Mouse (Mus musculus) urinary bladder, postnatal 14 days (tissue): ENCODE data around the gene Mpped2.

Experiments used
- DNase-seq: peaks from one replicate; pipeline ENCODE4 v3.0.0; 2021; ENCODE audit warnings: low spot score

The Mpped2 gene

DNA sequence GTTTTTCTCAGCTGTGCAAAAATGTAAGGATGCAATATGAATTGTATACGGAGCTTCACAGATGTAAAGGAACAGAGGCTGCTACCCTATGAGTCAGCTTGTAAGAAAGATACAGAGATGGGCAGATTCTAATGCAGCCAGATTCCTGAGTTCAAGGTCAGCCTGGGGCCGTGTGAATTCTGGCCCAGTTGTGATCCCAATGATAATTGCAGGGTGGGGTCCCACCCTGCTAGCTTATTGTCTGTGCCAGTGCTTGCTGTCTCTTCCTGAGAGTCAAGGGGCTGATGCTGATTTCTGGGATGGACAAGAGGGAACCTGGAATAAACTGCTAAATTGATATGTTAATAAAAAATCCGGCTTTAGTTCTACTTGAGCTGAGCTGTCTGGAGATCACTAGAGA, 122.8 kb downstream of the Mpped2 start:
- DNase-seq: no peak

DNA sequence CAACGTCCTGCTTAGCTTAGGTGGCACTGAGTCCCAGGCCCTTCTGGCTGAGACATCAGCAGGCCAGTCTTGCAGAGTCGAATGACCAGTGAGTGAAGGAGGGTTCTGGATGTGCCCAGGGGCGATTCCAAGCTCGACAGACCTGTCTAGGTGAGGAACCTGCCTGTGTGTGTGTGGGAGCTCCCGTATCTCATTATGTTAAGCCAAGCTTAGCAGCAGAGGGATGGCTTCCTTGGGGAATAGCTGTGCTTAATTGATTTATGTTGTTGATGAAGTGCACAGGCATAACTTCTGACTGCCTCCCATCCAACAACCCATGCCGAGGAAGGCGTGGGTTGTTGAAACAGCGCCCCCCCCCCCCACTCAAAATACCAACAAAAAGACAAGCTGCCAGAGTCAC, 128.2 kb downstream of the Mpped2 start:
- peak; percentile 16 for DNase-seq

DNA sequence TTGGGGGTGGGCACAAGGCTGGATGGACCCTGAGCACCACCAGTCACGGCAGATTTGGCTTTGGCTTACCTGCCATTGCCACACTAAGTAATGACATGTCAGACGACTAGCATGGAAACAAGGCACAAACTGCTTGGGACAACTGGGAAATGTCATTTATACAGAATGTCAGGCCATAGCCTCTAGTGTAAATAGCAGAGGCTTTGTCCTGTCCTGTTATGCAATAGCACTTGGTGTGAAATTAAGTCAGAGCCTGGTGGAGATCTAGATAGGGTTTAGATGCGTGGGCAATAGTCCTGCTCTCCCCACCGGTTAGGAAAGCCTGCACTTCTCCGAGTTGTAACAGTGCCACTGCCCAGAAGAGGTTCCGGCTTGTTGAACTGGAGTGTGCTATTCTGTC, 128.8 kb downstream of the Mpped2 start:
- DNase-seq: no peak

DNA sequence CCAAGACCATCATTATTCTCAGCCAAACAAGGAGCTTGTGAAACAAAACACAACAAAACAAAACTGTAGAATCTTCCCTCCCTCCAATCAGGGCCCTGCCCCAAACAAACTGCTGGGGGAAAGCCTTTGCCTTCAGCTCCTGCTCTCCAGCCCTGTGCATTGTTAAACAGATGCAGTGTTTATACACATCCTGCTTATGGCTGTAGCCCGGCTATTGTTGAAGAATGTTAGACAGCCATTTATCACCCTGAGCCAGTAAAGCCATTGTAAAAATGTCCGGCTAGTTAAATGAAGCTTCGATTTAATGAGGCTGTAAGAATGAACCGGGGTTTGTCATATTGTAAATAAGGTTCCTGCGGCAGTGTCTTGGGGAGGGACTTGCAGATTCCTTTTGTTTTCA, 129.5 kb downstream of the Mpped2 start:
- DNase-seq: no peak

DNA sequence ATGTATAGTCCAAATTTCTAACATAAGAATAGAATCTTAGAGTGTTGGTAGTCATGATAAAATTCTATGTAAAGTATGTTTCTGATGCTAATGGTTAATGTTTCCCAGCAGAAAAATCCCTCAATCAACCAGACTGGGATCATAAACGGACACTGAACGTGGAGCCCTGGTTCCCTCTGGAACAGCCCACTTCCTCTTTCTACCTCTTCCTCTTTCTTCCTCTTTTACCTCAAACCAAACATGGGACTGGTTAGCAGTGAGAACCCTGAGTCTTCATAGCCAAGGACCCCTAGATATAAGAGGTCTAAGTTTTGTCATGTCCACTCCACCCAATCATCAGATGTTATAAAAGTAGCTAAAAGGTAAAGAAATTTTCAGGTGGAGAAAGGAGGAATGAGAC, 132.4 kb downstream of the Mpped2 start:
- DNase-seq: no peak

DNA sequence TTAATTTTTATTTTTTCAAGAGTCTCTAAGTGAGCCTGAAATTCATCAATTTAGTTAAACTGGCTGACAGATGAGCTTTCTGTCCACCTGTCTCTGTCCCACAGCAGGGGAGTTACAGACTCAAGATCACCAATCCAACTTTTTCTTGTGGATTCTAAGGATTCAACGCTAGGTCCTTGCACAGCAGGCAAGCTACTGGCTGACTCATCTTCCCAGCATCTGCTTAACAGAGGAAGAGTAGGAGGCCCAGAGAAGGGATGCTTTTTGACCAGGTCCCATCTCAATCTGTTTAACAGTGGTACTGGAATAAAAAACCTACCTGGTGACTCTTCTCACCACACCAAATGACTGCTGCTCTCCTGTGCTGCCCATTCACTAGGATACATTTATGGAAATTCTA, 133.0 kb downstream of the Mpped2 start:
- DNase-seq: no peak

DNA sequence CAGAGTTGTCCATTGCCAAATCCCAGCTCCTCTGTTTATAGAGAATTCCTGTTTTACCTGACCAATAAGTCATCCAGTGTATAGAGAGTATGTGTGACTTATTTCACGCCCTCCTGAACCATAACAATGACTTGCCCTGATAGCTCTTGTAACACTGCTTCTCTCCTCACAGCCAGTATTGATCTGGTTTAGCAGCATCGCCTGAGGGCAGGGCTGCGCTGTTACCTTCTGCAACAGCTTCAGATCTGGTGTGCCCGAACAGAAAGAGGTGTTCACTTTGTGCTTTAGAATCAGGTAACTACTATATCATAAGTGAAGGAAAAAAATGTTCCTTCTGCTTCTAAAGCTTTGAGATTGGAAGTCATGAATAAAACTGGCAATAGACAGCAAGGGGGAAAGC, 133.7 kb downstream of the Mpped2 start:
- DNase-seq: no peak

DNA sequence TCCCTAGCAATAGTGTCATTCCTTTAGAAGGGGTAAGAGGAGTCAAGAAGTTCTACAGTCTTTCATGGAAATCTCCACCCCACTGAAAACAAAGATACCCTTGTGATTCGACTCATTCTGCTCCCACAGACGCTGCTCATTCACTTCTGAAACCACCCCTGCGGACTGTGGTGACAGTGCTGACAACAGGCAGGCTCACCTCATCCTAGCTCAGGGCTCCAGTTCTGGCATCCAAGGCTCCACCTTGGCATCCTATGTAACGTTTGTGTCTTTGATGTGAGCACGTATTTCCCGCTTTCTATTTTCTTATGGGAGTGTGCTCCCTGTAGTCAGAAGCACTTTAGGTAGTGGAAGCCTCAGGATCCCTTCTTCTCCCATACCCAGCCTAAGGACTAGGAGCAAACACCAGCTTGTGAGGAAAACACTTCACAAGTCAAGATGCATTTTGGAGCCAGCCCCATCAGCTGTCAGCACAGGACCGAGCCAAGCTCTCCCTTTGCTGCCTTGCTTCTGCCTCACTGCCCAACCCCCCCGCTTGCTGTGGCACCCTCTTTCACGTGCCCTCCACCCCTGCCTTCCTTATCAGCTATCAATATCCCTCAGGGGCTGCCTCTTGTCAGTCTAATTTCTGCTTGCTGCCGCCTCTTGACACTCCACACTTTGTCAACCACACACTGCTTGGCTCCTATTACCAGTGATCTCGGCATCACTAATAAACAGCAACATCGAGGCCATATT, 135.7 kb downstream of the Mpped2 start:
- DNase-seq: no peak

DNA sequence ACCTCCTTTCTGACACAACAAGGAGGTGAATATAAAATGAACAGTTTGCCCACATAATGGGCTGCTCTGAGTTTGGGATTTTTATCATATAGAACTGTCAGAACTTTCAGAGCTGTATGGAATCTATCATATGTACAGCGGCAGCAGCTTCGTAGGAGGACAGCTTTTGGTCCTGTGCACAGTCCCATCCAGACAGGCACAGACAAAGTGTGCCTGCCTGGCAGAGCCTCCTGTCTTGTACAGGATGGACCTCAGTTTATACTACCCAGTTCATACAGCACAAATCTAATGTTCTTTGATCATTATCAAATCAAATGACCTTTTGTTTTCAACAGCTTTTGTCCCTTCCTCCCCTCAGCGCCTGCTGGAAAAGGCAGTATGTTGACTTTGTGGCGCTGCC, 136.4 kb downstream of the Mpped2 start:
- no peak for DNase-seq

DNA sequence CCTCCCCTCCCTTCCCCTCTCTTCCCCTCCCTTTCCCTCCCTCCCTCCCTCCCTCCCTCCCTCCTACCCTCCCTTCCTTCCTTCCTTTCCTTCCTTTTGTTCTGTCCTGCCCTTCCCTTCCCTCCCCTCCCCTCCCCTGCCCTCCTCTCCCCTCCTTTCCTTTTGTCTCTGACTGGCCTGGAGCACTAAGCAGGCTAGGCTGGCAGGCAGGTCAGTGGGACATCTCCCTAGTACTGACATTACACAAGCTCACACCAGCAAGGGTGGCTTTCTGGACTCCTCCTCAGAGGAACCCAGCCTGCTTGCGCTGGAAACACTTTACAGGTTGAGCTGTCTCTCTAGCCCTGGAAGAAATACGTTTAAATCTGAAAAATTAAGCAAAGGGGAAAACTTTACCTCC, 139.5 kb downstream of the Mpped2 start:
- no peak for DNase-seq

DNA sequence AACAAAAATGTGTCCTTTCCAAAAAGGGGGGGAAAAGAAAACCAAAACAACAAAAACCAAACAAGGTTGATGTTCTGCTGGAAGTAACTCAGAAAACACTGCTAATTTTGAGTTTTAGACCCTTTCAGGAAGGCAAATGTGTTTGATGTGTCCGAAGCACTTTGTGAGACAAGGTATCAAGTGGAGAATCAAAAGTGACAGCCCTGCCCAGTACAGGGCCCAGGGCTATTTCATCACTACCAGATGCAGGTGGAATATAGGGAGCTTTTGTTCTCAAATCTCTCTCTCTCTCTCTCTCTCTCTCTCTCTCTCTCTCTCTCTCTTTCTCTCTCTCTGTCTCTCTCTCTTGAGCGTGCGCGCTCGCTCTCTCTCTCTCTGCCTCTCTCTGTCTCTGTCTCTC, 140.1 kb downstream of the Mpped2 start:
- no peak for DNase-seq

DNA sequence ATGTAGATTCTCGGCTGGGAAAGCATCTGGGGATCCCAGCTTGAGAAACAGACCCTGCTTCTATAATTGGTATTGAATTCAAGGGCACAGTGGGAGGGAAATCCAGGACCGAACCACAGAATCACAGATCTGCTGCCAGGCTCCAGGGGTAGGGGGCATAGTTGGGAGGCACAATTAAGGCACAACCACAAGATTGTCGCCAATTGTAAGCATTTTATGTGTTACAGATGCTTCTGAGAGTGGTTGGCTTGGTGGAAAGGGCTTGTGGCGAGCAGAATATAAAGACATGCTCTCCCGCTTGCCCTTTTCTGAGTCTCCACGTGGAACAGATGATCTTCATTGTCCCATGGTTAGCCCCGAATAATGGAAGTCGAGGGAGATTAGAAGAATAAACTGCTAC, 142.3 kb downstream of the Mpped2 start:
- no peak for DNase-seq

DNA sequence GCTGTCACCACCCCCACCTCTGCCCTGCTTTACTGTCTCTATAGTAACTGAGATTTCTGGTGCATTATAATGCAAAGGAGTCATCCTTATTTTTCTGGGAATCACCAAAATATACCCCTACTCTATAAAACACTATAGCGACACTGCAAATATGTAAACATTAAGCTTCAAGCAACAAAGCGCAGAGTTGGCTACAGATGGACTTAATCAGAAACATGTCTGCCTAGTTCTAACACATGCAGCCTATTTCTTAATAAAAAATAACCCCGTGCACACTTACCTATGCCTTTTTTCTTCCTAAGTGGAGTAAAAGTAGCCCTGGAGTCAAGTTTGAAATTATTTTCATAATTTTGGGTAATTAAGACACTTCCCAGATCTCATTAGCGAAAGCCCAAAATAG, 144.2 kb downstream of the Mpped2 start:
- DNase-seq: no peak

DNA sequence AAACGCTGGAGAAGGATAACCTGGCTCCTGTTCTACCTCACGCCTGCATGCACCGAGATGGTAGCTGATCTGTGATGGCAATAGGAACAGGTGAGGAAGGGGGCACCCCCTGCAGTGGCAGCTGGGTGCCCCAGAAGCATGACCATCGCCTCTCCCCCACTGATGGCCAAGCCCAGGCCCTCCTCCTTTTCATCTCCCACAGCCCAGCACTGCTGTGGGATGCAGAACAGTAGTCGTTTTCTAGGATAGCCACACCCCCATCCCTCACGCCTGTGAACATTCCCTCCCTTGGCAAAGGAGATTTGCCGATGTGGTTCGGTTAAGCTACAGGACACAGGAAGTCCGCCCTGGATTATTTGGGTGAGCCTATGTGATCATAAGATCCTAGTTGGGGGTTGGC, 151.1 kb downstream of the Mpped2 start:
- DNase-seq: no peak

DNA sequence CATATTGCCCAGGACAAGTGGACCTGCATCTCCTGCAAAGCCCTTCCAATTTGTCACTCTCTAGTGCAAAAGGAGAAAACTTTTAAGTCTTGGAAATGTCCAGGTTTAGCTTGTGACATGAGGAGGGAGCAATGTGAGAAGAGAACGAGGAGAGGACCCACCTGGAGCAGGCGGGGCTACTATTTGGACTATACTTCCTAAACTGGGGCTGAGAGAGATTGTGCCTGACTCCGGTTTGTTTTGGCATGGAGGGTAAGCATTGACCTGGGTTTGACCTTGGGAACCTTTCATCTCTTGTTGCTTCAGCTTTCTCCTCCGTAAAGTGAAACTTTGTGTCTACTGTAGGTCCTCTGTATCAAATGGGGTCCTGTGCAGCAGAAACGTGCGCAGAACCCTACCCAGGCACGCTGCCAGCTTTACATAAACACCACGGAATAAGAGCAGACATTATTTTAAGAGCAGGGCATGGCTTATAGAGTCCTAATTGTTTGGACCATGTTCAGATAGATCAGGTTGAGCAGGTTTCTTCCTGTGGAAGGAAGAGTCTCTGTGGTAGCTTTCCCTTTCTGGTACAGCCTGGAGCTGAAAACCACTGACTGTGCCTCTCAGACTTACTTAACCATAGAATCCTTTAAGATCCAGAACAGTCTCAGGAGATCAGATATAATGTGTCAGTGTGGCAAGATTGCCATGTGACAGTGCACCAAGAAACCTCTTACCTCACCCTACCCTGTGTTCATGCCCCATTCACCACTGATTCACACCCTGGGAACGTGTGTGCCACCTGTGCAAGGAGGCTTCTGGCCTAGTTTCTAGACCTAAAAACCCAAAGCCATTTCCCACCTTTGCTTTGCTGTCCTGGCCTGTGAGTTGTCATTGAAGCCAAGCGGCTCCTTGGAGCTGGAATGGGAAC, 152.0 kb downstream of the Mpped2 start:
- peak; percentile 17 for DNase-seq

DNA sequence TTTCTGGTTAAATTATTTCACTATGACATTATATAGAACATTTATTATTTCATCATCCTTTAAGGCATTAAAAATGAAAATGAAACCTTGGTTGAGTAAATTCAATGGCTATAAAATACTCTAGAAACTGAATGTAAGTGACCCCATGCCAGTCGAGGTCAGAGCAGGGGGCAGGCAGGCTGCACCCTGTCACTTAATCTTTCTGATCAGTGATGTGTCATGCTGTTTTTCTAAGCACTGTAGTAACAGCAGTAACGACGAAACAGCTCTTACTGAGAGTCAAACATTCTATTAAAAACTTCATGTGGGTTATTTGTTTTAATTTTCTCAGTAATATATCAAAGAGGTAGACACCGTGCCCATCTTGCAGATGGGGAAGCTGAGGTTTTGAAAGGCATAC, 153.4 kb downstream of the Mpped2 start:
- DNase-seq: no peak

DNA sequence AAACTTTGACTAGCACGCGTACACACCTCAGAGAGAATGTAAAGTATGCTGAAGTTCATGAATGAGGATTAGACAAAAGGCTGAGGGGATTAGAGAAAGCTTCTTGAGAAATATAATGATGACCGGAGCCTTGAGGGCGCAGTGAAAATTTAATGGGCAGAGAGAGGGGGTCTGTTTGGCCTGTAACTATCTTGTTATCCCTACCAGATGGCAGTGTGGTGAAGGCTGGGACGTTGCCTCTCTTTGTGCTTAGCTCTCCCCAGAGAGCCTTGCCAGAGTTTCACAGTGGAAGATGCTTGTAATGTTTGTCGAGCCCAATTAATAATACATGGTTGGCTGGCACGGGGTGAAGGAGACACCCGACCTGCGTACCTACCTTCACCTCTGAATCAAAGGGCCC, 156.3 kb downstream of the Mpped2 start:
- DNase-seq: no peak

DNA sequence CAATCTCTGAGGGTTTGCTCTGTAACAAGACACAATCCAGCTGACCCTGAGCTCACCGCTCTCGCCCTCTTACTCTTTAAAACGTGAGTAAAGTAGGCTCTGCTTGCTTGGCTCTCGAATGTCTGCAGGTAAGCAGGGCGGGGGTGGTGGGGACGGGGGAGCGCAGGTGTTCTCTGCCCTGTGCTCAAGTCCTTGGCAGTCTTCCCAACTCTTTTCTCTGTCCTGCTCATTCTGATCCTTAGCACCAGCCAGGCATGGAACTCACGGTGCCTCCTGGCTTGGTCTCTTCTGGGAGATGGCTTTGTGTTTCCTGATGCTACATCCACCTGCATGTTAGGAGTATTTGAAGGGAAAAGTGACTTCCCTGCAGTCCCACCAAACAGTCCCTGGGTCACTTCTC, 158.4 kb downstream of the Mpped2 start:
- no peak for DNase-seq

DNA sequence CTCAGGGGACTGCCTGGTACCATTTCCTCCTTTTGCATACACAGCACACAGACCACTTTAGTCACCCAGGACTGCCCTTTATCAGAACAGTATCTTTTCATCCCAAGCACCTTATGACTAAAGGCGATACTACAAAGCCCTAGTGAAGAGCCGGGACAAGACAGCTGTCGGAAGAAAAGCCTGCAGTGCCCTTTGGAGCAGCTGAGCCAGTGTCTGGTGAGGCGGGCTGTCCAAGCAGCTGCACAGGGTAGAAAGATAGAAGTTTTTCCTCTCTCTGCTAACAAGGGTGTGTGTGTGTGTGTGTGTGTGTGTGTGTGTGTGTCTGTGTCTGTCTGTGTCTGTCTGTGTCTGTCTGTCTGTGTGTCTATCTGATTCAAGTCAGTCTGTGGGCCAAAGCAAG, 161.1 kb downstream of the Mpped2 start:
- no peak for DNase-seq

DNA sequence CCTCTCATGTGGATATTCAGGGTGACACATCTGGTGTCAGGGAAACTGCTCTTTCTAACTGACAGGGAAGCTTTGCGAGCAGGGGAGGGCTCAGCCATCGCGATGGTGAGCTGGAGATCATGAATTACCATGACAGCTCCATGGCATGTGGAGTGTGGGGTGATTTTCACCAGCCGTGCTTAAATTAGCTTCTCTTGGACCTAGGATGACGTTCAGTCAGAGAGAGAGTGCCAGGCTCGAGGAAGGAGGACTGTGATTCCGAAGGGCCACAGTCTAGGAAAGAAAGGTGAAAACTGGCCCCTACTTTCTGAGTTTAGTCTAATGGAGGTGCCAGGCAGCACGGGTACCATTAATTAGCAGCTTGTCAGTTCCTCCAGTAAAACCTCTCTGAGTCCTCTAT, 161.7 kb downstream of the Mpped2 start:
- DNase-seq: no peak

DNA sequence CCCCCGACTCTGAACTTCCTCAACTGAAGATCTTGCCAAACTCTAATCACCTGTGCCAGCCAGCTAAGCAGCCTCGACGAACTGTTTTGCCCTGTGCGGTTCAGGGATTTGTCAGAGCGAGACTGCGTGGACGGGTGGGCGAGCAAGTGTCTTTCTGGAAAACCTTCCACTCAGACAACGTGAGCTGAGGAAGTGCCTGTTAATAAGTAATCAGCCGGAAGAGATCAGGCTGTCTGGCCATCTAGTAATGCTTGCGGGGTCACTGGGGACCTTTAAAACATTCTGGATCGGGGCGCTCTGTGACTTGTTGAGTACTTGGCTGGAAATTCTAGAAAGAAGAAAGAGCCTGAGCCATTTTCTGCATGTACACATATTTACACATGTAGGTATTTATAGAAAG, 162.1 kb downstream of the Mpped2 start:
- DNase-seq: no peak

DNA sequence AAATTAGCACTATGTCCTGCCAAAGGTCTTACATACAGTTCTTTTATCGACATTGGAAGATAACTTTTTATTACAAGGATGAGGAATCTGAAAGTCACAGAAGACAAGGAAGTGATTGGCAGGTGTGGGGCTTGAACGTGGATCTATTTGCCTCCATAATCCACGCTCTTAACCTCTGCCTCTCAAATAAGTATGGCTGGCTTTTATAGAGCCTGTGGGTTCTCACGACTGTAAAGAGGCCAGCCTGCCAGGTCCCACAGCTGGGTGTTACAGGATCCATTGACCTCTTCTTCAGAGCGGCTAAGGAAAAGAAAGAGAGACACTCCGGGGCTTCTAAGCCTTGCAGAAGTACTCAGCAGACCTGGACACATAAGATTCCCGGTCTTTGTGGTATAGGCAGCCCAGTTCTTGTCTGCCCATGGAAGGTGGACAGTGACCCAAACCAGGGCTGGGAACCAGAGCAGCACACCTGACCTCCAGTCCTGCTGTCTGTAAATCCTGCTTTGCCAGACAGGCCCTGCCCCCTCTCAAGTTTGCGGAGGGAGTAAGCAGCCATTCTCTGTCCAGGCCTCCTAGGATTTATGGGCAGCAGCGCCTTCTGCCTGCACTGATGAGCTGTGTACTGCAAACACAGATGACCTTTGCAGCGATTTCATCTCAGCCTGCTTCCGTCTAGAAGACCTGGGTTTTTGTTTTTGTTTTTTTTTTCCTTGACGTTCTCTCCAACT, 162.7 kb downstream of the Mpped2 start:
- peak; percentile 56 for DNase-seq
